Mouse (Mus musculus): Measurements from ENCODE around the gene Runx3.

GRCm38 (mm10) chr4:135076611-135077010 lies 43.8 kb upstream of the Runx3 start:
- TF ChIP-seq POLR2A (IDR thresholded peaks at IDR 0.05; ENCODE audit: low read depth, low read length) (no peak), CTCF (IDR thresholded peaks at IDR 0.05; ENCODE audit: extremely low read depth, insufficient read depth, insufficient read length, insufficient replicate concordance) (no peak)
